Mouse (Mus musculus) testis, adult 2 months (tissue): Measurements from ENCODE around the gene Rbm33. TPM values are rescaled to one million over a fixed set of nuclear protein-coding genes. Genes with fewer than 3 reads are reported as not detected.

Source experiments
- H3K27ac ChIP-seq: fragments of 200-500 bp; 2 replicates; pipeline ENCODE4 v1.5.1; 2012; ENCODE audit warnings: low read depth, low read length; ENCODE audit not compliant: control insufficient read depth, insufficient read depth
- H3K27me3 ChIP-seq: fragments of 200-500 bp; 2 replicates; pipeline ENCODE4 v1.6.1; 2012; ENCODE audit warnings: mild to moderate bottlenecking, low read length, moderate library complexity; ENCODE audit not compliant: control insufficient read depth, insufficient read depth
- H3K36me3 ChIP-seq: fragments of 200-500 bp; 2 replicates; pipeline ENCODE4 v1.6.1; 2012; ENCODE audit warnings: mild to moderate bottlenecking, low read length; ENCODE audit not compliant: control insufficient read depth, insufficient read depth
- H3K4me1 ChIP-seq: fragments of 200-500 bp; 2 replicates; pipeline ENCODE4 v1.6.1; 2012; ENCODE audit warnings: low read length; ENCODE audit not compliant: control insufficient read depth, insufficient read depth
- H3K4me3 ChIP-seq: fragments of 200-500 bp; 2 replicates; pipeline ENCODE4 v1.5.1; 2012; ENCODE audit warnings: low read depth, mild to moderate bottlenecking, low read length, moderate library complexity, mixed read lengths; ENCODE audit not compliant: control insufficient read depth
- CTCF ChIP-seq: fragments of 200-500 bp; IDR thresholded peaks from 2 replicates; pipeline ENCODE4 v1.5.1; 2012; ENCODE audit warnings: low read depth, mild to moderate bottlenecking, inconsistent platforms, low read length, moderate library complexity; ENCODE audit not compliant: control insufficient read depth, insufficient read depth, insufficient replicate concordance
- POLR2A ChIP-seq: fragments of 200-500 bp; IDR thresholded peaks from 2 replicates; pipeline ENCODE4 v1.6.1; 2012; ENCODE audit warnings: low read depth, mild to moderate bottlenecking, inconsistent platforms, low read length, moderate library complexity; ENCODE audit not compliant: control insufficient read depth
- polyA plus RNA-seq: library from polyadenylated mRNA; depleted of rRNA; stranded (reverse); fragments of >200 nt; gene quantifications from 2 replicates; pipeline ENCODE4 v1.2.3, GENCODE M21; 2012; rRNA removed

Rbm33 gene
- 16.5 and 17.0 TPM in 2 replicates for polyA plus RNA-seq

- peaks cover 2% of the 10 kb centered on the region; the same call in 1 of the 2 replicates for H3K4me1 ChIP-seq
- peak within 1 kb of the TSS; percentile 92 for H3K27ac ChIP-seq
- peak within 1 kb of the TSS; percentile 94 for H3K4me3 ChIP-seq
- no peaks in the 10 kb centered on the region for H3K27me3 ChIP-seq
- no peaks in the 10 kb centered on the region for H3K36me3 ChIP-seq
- TF ChIP-seq CTCF (no peak), POLR2A (peak; percentile 97)
Measured at GRCm38 (mm10) chr5:28316722-28317245, at the start of gene Rbm33. Gene Rbm33 (plus strand): TSS chr5:28317121.

DNA sequence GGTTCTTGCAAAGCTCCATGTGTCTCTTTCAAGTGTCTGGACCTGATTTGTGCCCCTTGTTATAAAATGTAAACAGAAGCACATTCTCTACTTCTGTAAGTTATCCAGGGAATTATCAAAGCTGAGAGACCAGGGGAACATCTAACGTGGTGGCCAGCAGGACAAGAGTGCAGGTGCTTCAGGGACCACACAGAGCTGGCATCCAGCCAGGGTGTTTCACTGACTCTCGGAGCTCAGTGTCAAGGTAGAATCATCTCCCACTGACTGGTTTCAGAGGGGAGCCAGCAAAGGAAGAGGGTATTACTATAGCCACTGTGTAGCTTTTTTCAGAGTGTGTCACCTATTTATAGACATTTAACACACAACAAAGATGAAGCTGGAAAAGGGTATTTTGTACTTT, 49.3 kb upstream of the Rbm33 start:
- Histone ChIP-seq H3K27me3 (no peaks in the 10 kb centered on the region), H3K27ac (no peak overlapping the region), H3K4me3 (no peak overlapping the region), H3K36me3 (no peaks in the 10 kb centered on the region), H3K4me1 (no peaks in the 10 kb centered on the region)
- TF ChIP-seq CTCF (no peak), POLR2A (no peak)

DNA sequence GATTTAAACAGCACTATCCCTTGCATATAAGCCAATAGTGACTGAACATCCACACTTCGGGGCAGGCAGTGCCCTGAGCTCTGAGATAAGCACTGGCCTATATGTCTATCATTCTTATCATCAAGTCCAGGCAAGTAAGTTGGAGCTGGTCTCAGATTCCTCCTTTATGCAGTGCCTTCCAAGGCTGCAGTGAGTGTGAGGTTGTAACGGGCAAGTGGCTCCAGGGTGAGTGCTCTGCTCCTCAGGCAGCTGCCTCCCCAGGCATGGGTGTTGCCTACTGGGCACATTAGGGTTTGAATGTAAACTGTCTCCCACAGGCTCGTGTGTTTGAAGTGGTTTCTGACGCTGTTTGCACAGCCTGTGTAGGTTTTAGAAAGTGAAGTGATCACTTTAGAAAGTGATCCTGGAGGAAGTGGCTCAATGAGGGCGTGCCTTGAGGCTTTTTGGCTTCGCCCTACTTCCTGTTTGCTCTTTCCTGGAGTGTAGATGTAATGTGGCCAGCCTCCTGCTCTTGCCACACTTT, 47.4 kb upstream of the Rbm33 start:
- H3K4me3 ChIP-seq: no peak overlapping the region
- no peaks in the 10 kb centered on the region for H3K4me1 ChIP-seq
- no peaks in the 10 kb centered on the region for H3K36me3 ChIP-seq
- no peaks in the 10 kb centered on the region for H3K27me3 ChIP-seq
- TF ChIP-seq CTCF: no peak
- TF ChIP-seq POLR2A: no peak
- H3K27ac ChIP-seq: no peak overlapping the region

DNA sequence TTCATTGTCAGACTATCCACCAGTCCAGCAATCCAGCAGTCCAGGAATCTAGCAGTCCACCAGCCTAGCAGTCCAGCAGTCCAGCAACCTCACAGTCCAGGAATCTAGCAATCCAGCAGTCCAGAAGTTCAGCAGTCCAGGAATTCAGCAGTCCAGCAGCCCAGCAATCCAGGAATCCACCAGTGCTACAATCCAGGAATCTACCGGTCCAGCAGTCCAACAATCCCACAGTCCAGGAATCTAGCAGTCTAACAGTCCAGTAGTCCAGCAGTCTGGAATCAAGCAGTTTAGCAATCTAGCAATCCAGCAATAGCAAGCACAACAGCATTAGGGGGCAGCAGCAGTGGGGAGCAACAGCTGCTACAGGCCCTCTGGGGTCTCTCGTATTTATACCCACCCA, 44.1 kb upstream of the Rbm33 start:
- no peaks in the 10 kb centered on the region for H3K27me3 ChIP-seq
- TF ChIP-seq POLR2A (no peak), CTCF (no peak)
- no peaks in the 10 kb centered on the region for H3K4me1 ChIP-seq
- H3K4me3 ChIP-seq: no peak overlapping the region
- no peaks in the 10 kb centered on the region for H3K36me3 ChIP-seq
- H3K27ac ChIP-seq: no peak overlapping the region

GRCm38 (mm10) chr5:28277279-28277678, 39.6 kb upstream of the Rbm33 start:
- H3K27ac ChIP-seq: no peak overlapping the region
- TF ChIP-seq CTCF (no peak), POLR2A (no peak)

GRCm38 (mm10) chr5:28289111-28289510, 27.8 kb upstream of the Rbm33 start:
- Histone ChIP-seq H3K4me1 (no peaks in the 10 kb centered on the region), H3K36me3 (no peaks in the 10 kb centered on the region), H3K4me3 (no peak overlapping the region), H3K27me3 (no peaks in the 10 kb centered on the region), H3K27ac (no peak overlapping the region)
- no peak for TF ChIP-seq POLR2A
- no peak for TF ChIP-seq CTCF

More at GRCm38 (mm10) chr5:28277279-28277678, 39.6 kb upstream of the Rbm33 start:
- H3K4me1 ChIP-seq: no peaks in the 10 kb centered on the region
- H3K27me3 ChIP-seq: no peaks in the 10 kb centered on the region
- no peak overlapping the region for H3K4me3 ChIP-seq
- no peaks in the 10 kb centered on the region for H3K36me3 ChIP-seq

- no peak overlapping the region for H3K4me3 ChIP-seq
- no peak overlapping the region for H3K27ac ChIP-seq
Measured at GRCm38 (mm10) chr5:28290630-28291029, 26.3 kb upstream of the Rbm33 start.

More at GRCm38 (mm10) chr5:28290630-28291029, 26.3 kb upstream of the Rbm33 start:
- Histone ChIP-seq H3K27me3 (no peaks in the 10 kb centered on the region), H3K36me3 (no peaks in the 10 kb centered on the region), H3K4me1 (no peaks in the 10 kb centered on the region)
- TF ChIP-seq CTCF: no peak
- no peak for TF ChIP-seq POLR2A
